Mouse (Mus musculus): ENCODE data around the gene Grik2.
A peak's percentile ranks its signal among the peaks of the same experiment; 100 is the strongest.

The Grik2 gene

DNA sequence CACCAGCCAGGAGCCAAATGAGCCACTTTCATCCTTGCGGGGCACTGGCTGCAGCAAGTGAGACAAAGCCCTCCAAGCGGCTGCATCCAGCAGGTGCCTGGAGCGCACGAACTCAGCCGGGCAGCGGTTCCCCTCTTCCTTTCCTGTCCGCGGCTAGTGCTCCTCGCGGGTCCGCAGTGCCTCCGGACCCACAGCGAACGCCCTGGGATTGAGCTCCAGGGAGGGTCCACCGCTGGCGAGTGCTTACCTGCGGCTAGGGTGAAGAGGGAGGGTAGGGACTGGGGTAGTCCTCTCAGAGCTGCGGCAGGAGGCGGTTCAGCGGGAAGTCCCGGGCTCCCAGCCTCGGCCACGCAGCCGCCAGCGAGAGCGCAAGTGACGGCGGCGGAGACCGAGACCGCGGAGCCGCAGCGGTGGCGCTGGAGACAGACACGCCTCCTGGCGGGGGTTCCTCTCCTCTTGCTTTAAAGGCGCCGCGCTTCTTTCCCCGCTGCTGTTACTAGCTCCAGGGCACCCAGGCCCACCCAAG, at the start of gene Grik2:
TSS of gene Grik2 (minus strand) at position 386 of the 526 bp plus-strand sequence.
- peak in 1 of 2 experiments; percentile 53 for DNase-seq (ENCODE audit: low spot score in 2 of 2)

- DNase-seq (ENCODE audit: low spot score in 2 of 2): no peak
Observed at GRCm38 (mm10) chr10:49834392-49834791, 45.8 kb upstream of the Grik2 start.

GRCm38 (mm10) chr10:49807276-49807675, 18.7 kb upstream of the Grik2 start:
- no peak for DNase-seq (ENCODE audit: low spot score in 2 of 2)

DNA sequence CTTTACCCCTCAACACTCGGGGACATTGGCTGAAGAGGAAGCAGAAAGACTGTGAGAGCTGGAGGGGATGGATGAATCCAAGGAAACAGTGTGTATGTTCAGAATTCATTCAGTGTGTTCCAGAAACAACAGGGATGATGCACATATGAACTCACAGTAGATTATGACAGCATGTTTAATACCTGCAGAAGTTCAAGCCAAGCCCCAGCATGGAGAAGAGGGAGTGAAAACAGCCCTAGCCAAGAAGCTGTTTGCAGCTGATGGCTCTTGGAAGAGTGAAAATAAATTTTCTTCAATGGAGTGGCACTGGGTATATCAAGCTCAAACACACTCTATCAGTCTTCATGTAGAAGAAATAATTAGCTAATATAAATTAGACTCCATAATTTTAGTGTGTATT, 12.4 kb upstream of the Grik2 start:
- no peak for DNase-seq (ENCODE audit: low spot score in 2 of 2)

- DNase-seq (ENCODE audit: low spot score in 2 of 2): no peak
Observed at GRCm38 (mm10) chr10:49794129-49794528, 5.6 kb upstream of the Grik2 start.

GRCm38 (mm10) chr10:49790326-49790725, 1.8 kb upstream of the Grik2 start:
- DNase-seq (ENCODE audit: low spot score in 2 of 2): no peak

DNA sequence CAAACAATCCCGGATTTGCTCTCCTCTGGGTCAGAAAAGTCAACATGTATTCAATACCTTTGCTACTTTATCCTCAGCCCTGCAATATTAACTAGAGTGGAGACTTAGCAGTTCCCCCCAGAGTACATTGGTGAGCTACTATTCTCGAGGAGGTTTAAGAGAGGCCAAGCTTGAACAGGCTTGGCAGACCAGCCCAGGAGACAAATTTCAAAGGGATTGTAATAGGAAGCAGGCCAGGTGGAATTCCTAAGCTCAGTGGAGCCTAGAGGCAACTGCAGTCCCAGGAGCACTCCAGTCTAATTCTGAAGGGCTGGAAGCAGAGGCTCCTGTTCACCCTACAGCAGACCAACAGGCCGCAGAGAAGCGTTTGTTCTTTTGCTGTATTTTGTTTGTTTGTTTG, 1.1 kb upstream of the Grik2 start:
- no peak for DNase-seq (ENCODE audit: low spot score in 2 of 2)

DNA sequence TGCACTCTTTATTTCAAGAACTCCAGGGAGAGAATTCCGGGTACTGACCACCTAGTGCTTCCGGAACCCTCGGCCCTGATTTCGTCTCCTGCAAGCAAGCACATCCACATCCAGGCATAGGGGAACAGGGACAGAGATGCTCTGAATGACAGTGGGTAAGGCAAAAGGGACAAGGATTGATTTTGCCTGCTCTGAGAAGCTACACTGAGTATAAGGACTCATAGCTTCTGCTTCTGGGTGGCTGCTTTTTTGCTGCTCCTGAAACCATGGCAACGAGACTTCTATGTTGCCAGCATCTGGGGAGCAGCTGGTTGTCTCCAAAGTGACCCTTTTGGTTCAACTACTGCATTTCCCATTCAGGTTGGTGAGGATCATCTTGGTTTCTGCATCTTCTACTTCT, 348 bp upstream of the Grik2 start:
- DNase-seq (ENCODE audit: low spot score in 2 of 2): no peak

GRCm38 (mm10) chr10:49786630-49787029, 1.9 kb downstream of the Grik2 start:
- DNase-seq (ENCODE audit: low spot score in 2 of 2): no peak

- DNase-seq (ENCODE audit: low spot score in 2 of 2): no peak
Observed at GRCm38 (mm10) chr10:49785477-49785876, 3.1 kb downstream of the Grik2 start.

GRCm38 (mm10) chr10:49784831-49785230, 3.7 kb downstream of the Grik2 start:
- DNase-seq (ENCODE audit: low spot score in 2 of 2): no peak

GRCm38 (mm10) chr10:49782741-49783691, 5.5 kb downstream of the Grik2 start:
- DNase-seq (ENCODE audit: low spot score in 2 of 2): no peak

DNA sequence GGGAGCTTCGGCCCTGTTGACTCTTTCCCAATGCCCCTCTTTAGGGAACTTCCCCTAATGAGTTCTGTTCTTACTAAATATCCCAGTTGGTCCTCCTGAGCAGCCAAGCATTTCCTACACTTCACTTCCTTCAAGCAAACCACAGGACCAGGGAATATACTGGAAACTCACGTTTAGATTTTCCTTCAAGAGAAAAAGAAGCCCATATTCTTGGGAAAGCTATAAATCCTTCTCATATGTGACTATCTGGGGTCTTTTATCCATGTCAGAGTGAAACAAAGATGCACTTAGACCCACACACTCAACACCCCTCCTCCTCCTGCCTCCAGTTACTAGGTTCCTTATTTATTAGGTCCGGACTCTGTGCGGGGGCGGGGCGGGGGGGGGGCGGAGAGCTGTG, 6.5 kb downstream of the Grik2 start:
- DNase-seq (ENCODE audit: low spot score in 2 of 2): no peak

DNA sequence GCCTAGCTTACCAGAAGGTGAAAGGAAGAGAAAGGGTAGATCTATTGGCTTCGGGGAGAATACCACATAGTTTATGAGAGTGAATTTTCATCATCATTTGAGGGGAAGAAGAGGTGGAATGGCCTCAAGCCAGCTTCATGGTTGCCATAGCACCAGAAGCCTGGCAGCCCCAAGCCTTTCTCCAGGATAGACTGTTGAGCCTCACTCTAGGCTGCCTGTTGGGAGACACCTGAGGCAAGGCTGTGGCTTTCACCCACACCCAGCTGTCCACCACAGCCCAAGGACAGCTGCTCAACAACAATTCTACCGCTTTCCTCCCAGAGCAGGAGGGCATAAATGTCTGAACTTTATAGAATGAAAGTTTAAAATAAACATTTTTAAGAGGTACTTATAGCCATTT, 8.1 kb downstream of the Grik2 start:
- DNase-seq (ENCODE audit: low spot score in 2 of 2): no peak

DNA sequence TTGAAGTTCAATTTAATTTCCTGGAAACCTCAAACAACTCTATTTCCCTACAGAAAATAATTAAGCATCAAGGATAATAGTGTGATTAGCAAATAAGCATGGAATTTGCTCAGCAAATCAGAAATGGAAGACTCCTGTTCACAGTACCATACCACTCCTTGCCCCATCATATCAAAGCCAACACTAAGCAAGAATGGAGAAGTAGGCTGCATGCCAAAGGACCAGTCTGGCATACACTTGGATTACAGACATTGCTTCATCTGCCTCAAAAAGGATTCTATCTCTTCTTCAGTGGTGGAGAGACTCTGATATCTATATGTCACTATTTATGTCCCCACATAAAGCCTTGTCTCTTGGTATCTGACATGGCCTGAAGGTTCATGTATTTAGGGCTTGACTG, 19.7 kb downstream of the Grik2 start:
- DNase-seq (ENCODE audit: low spot score in 2 of 2): no peak

GRCm38 (mm10) chr10:49767556-49767955, 21.0 kb downstream of the Grik2 start:
- DNase-seq (ENCODE audit: low spot score in 2 of 2): no peak

GRCm38 (mm10) chr10:49762607-49763006, 26.0 kb downstream of the Grik2 start:
- DNase-seq (ENCODE audit: low spot score in 2 of 2): no peak

GRCm38 (mm10) chr10:49751769-49752168, 36.8 kb downstream of the Grik2 start:
- DNase-seq (ENCODE audit: low spot score in 2 of 2): no peak

GRCm38 (mm10) chr10:49731841-49732240, 56.7 kb downstream of the Grik2 start:
- no peak for DNase-seq (ENCODE audit: low spot score in 2 of 2)

GRCm38 (mm10) chr10:49723706-49724105, 64.9 kb downstream of the Grik2 start:
- no peak for DNase-seq (ENCODE audit: low spot score in 2 of 2)

- DNase-seq (ENCODE audit: low spot score in 2 of 2): no peak
Observed at GRCm38 (mm10) chr10:49716856-49717255, 71.7 kb downstream of the Grik2 start.

GRCm38 (mm10) chr10:49709748-49710147, 78.8 kb downstream of the Grik2 start:
- no peak for DNase-seq (ENCODE audit: low spot score in 2 of 2)

DNA sequence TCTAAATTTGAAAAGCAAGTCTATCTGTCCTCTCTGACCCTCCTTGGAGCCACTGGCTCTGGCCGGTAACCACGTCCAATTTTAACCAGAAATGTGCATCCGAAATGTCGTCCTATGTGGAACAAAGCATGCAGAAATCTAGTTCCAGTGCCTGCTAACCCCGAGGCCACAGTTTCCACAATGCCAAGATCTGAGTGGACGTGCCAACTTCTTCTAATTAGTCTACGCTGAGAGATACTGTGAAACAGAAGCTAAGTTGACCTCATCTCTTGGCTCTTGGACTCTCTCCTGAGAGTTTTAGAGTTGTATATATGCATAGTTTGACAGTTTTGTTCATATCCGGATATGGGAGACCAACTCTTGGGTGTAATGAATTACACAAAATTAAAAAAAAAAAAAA, 84.1 kb downstream of the Grik2 start:
- DNase-seq (ENCODE audit: low spot score in 2 of 2): no peak
